Mouse (Mus musculus): ENCODE measurements around the gene Tgtp2. TPM values are rescaled to one million over a fixed set of nuclear protein-coding genes. Genes with fewer than 3 reads are reported as not detected.

The Tgtp2 gene
- polyA plus RNA-seq, 2 experiments: 0.09 to 0.33 TPM

- TF ChIP-seq POLR2A (IDR thresholded peaks at IDR 0.05; ENCODE audit: borderline replicate concordance, extremely low read depth, insufficient read depth, insufficient read length): no peak
- DNase-seq (ENCODE audit: low spot score) (no peak), ATAC-seq (ENCODE audit: low FRiP score, low read depth) (no peak)
- Histone ChIP-seq H3K27me3 (ENCODE audit: control insufficient read depth, insufficient read depth, low read length) (no peaks in the 10 kb centered on the region), H3K9ac (ENCODE audit: low read depth, low read length, severe bottlenecking) (no peak overlapping the region), H3K4me1 (ENCODE audit: control insufficient read depth, insufficient read depth, low read length) (no peaks in the 10 kb centered on the region), H3K4me2 (replicated peaks; ENCODE audit: low read depth, low read length, severe bottlenecking) (no peak overlapping the region), H3K9me3 (ENCODE audit: control insufficient read depth, low read length) (no peaks in the 10 kb centered on the region), H3K4me3 (replicated peaks; ENCODE audit: low read length) (no peak overlapping the region), H3K27ac (replicated peaks; ENCODE audit: low read depth, low read length) (no peak overlapping the region), H3K36me3 (ENCODE audit: control insufficient read depth, insufficient read depth, low read length) (no peaks in the 10 kb centered on the region)
- WGBS: 78% methylated on average over 6 of the region's 6 CpGs
Measured at GRCm38 (mm10) chr11:49093861-49094660, 30.1 kb upstream of the Tgtp2 start.

DNA sequence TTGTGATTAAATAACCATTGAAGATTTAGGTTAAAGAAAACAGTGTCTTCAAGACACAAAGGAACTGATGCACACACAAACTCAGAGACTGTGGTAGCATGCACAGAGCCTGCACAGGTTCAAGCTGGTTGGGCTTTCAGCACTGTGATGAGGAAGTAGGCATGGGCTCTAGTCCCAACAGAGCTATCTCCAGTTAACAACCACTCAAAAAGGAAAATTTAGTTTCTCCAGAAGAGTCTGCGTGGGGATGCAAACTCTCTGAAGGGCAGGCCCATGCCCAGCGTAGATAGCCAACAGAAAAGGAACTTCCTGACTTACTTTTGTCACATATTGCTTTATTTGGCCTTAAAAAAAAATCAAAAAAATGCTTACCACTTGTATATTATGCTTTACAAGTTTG, 28.8 kb upstream of the Tgtp2 start:
- no peaks in the 10 kb centered on the region for H3K9me3 ChIP-seq (ENCODE audit: control insufficient read depth, low read length)
- no peaks in the 10 kb centered on the region for H3K4me1 ChIP-seq (ENCODE audit: control insufficient read depth, insufficient read depth, low read length)
- H3K4me3 ChIP-seq (replicated peaks; ENCODE audit: low read length): no peak overlapping the region
- DNase-seq (ENCODE audit: low spot score) (no peak), ATAC-seq (ENCODE audit: low FRiP score, low read depth) (no peak)
- 89% methylated on average over 2 of the region's 2 CpGs for WGBS
- H3K27me3 ChIP-seq (ENCODE audit: control insufficient read depth, insufficient read depth, low read length): no peaks in the 10 kb centered on the region
- TF ChIP-seq POLR2A (IDR thresholded peaks at IDR 0.05; ENCODE audit: borderline replicate concordance, extremely low read depth, insufficient read depth, insufficient read length): no peak
- no peak overlapping the region for H3K9ac ChIP-seq (ENCODE audit: low read depth, low read length, severe bottlenecking)
- H3K27ac ChIP-seq (replicated peaks; ENCODE audit: low read depth, low read length): no peak overlapping the region
- H3K4me2 ChIP-seq (replicated peaks; ENCODE audit: low read depth, low read length, severe bottlenecking): no peak overlapping the region
- H3K36me3 ChIP-seq (ENCODE audit: control insufficient read depth, insufficient read depth, low read length): no peaks in the 10 kb centered on the region

DNA sequence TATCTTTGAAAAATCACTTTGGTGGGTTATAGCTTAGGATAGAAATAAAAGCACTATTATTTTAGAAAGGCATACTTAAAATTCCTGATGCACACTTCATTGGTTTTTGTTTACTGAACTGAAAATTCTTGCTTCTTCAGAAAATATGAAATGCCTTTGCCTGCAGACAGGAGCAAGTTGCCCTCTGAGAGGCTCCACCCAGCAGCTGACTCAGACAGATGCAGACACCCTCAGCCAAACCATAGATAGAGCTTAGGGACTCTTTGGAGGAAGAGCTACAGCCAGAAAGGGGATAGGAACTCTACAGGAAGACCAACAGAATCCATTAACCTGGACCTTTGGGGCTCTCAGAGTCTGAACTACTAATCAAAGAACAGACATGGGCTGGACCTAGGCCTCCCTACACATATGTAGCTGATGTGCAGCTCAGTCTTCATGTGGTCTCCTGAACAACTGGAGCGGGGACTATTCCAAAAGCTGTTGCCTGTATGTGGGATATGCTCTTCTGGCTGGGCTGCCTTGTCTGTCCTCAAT, 28.1 kb upstream of the Tgtp2 start:
- Histone ChIP-seq H3K36me3 (ENCODE audit: control insufficient read depth, insufficient read depth, low read length) (no peaks in the 10 kb centered on the region), H3K4me1 (ENCODE audit: control insufficient read depth, insufficient read depth, low read length) (no peaks in the 10 kb centered on the region), H3K9me3 (ENCODE audit: control insufficient read depth, low read length) (no peaks in the 10 kb centered on the region), H3K27ac (replicated peaks; ENCODE audit: low read depth, low read length) (no peak overlapping the region), H3K4me2 (replicated peaks; ENCODE audit: low read depth, low read length, severe bottlenecking) (no peak overlapping the region), H3K9ac (ENCODE audit: low read depth, low read length, severe bottlenecking) (no peak overlapping the region), H3K4me3 (replicated peaks; ENCODE audit: low read length) (no peak overlapping the region), H3K27me3 (ENCODE audit: control insufficient read depth, insufficient read depth, low read length) (no peaks in the 10 kb centered on the region)
- DNase-seq (ENCODE audit: low spot score): no peak
- ATAC-seq (ENCODE audit: low FRiP score, low read depth): no peak
- no peak for TF ChIP-seq POLR2A (IDR thresholded peaks at IDR 0.05; ENCODE audit: borderline replicate concordance, extremely low read depth, insufficient read depth, insufficient read length)
- WGBS: 92% methylated on average over 1 of the region's 1 CpGs

DNA sequence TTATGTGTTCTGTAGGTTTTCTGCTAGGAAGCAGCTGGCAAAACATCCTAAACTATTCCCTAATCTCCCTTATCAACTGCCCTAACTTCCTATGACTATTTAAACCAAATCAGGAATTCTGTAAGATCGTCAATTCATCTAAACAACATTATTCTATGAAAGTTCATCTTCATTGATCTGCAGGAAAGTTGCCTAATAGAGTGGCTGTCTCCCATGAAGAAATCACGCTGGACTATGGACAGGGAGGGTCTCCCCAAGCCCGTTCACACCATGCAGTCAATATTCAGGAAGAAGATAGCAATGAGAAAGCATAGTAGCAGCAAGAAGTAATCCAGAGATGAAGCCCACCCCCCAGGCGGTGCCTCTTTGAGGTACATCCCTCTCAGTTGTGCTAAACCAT, 27.2 kb upstream of the Tgtp2 start:
- Histone ChIP-seq H3K27me3 (ENCODE audit: control insufficient read depth, insufficient read depth, low read length) (no peaks in the 10 kb centered on the region), H3K9me3 (ENCODE audit: control insufficient read depth, low read length) (no peaks in the 10 kb centered on the region), H3K4me1 (ENCODE audit: control insufficient read depth, insufficient read depth, low read length) (no peaks in the 10 kb centered on the region), H3K4me3 (replicated peaks; ENCODE audit: low read length) (no peak overlapping the region), H3K36me3 (ENCODE audit: control insufficient read depth, insufficient read depth, low read length) (no peaks in the 10 kb centered on the region), H3K9ac (ENCODE audit: low read depth, low read length, severe bottlenecking) (no peak overlapping the region), H3K27ac (replicated peaks; ENCODE audit: low read depth, low read length) (no peak overlapping the region), H3K4me2 (replicated peaks; ENCODE audit: low read depth, low read length, severe bottlenecking) (no peak overlapping the region)
- ATAC-seq (ENCODE audit: low FRiP score, low read depth) (no peak), DNase-seq (ENCODE audit: low spot score) (no peak)
- TF ChIP-seq POLR2A (IDR thresholded peaks at IDR 0.05; ENCODE audit: borderline replicate concordance, extremely low read depth, insufficient read depth, insufficient read length): no peak
- 81% methylated on average over 4 of the region's 4 CpGs for WGBS

- DNase-seq (ENCODE audit: low spot score) (no peak), ATAC-seq (ENCODE audit: low FRiP score, low read depth) (no peak)
- 90% methylated on average over 5 of the region's 5 CpGs for WGBS
- Histone ChIP-seq H3K9ac (ENCODE audit: low read depth, low read length, severe bottlenecking) (no peak overlapping the region), H3K36me3 (ENCODE audit: control insufficient read depth, insufficient read depth, low read length) (no peaks in the 10 kb centered on the region), H3K4me2 (replicated peaks; ENCODE audit: low read depth, low read length, severe bottlenecking) (no peak overlapping the region), H3K4me1 (ENCODE audit: control insufficient read depth, insufficient read depth, low read length) (no peaks in the 10 kb centered on the region), H3K9me3 (ENCODE audit: control insufficient read depth, low read length) (no peaks in the 10 kb centered on the region), H3K27me3 (ENCODE audit: control insufficient read depth, insufficient read depth, low read length) (no peaks in the 10 kb centered on the region), H3K27ac (replicated peaks; ENCODE audit: low read depth, low read length) (no peak overlapping the region), H3K4me3 (replicated peaks; ENCODE audit: low read length) (no peak overlapping the region)
- no peak for TF ChIP-seq POLR2A (IDR thresholded peaks at IDR 0.05; ENCODE audit: borderline replicate concordance, extremely low read depth, insufficient read depth, insufficient read length)
Measured at GRCm38 (mm10) chr11:49090551-49090950, 26.5 kb upstream of the Tgtp2 start.
